Mouse (Mus musculus) B cell, adult 62 days (primary cell): ENCODE measurements around the gene Nr4a2. TPM values are rescaled to one million over a fixed set of nuclear protein-coding genes. Genes with fewer than 3 reads are reported as not detected.

ENCODE experiments used
- total RNA-seq: library from RNA; stranded (reverse); gene quantifications from 4 replicates; pipeline ENCODE4 v1.2.4, GENCODE M21; 2023

Nr4a2 gene
- 35.0 to 41.6 TPM (median 38.8 TPM) in 4 replicates for total RNA-seq

GRCm38 (mm10) chr2:57123991-57124840 is at the start of gene Nr4a2:
Gene Nr4a2, minus strand, starts transcription at chr2:57124003.

Other genes with a start within 250 kb of the Nr4a2 start
- 46.2 to 64.9 TPM (median 59.1 TPM) in 4 replicates for gene Gpd2, start 113.6 kb upstream of the Nr4a2 start, total RNA-seq